Mouse (Mus musculus) liver, postnatal 0 days (tissue): ENCODE data around the gene Slc51a.
"Not testable (repeated sequence)": the region's sequence is repeated elsewhere in the genome, so short reads cannot be mapped to it uniquely, and the experiment has no call there.

Experiments used
- CTCF ChIP-seq: sonication (generic); IDR thresholded peaks from 2 replicates; pipeline ENCODE4 v1.5.1; 2016; ENCODE audit warnings: antibody characterized with exemption, low read depth
- EP300 ChIP-seq: IDR thresholded peaks from 2 replicates; pipeline ENCODE4 v1.6.1; 2016; ENCODE audit warnings: antibody characterized with exemption, low read depth, mild to moderate bottlenecking

GRCm38 (mm10) chr16:32494371-32494770 lies 6.7 kb upstream of the Slc51a start:
- not testable (repeated sequence) for TF ChIP-seq CTCF, EP300
